Mouse (Mus musculus): Measurements from ENCODE around the gene Ascl2.

Gene Ascl2

DNA sequence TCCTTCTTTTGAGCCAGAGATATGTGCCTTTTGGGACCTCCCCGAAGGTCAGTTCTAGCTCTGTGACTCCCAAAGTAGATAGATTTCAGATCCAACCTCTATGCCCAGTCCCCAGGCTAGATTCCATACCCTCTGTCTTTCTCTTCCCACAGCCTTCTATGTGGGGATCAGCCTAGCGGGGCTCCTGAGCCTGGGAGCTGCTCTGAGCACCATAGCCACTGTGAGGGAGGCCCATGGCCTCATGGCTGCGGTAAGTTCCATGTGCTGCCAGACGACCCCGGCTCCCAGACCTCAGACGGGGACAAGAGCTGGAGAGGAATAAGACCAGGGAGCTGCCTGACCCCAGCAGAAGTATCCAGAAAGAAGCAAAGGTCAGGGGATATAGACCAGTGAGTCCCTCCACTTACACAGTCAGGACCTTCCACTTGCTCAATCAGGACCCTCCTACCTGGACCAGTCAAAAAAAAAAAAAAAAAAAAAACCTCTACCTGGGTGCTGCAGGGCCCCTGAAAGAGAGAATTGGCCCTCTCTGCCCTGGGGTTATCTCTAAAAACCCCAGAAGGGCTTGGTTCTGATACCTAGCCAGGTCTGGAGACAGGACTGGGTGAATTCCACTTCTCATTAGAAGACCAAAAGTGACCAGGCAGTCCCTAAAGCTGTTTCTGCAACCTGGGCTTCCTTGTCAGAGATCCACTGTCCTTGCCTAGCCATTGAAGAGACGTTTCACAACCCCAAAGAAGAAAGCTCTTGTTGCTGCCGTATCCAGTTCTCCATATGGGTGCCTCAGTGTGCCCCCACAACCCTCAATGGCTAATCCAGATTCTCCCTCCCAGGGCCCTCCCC, 37.9 kb upstream of the Ascl2 start:
- ChIA-PET POLR2A (interaction anchor here (0.5 to 14.6 kb wide), 63 partner anchors 9 to 461 kb away, joined by 3 to 599 read pairs (median 6); partner anchors contain the start of genes Cd81 (in 4 of the 4), Tssc4 (in 3 of the 4), Ascl2 (in 2 of the 4) and Cdkn1c (in 1 of the 4)), CTCF (interaction anchor here (0.6 to 4.8 kb wide), 43 partner anchors 8 to 1508 kb away, joined by 3 to 89 read pairs (median 6); partner anchors contain the start of genes Ascl2 (in 1 of the 4), Cd81 (in 1 of the 4), Cdkn1c (in 1 of the 4) and Tssc4 (in 1 of the 4))

DNA sequence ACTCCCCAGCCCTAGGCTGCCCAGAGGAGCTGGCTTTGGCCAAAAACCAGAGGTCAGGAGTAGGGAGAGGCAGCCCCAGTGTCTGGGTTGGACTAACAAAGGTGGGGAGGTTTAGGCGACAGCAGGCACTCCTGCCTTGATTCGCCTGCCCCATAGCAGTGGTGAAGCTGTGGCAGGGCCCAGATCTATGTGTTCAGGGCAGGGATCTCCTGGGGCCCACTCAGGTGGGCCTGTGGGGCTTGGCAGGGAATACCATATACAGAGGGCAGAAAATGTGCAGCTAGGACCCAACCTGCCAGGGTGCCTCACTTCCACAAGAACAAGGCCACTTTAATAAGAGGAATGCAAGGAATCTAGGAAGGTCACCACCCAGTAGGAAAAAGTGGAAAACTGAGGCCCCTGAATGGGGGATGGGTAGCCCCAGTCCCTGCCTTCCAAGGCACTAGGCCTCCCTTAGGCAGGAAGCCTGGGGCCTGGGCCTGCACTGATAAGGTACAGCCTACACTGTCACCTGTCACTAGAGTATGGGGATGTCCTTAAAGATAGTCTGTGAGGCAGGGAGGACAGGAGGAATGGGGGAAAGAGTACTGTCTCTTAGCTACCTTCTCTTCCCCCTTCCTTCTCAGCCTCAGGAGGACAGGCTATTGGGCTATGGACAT, 37.2 kb upstream of the Ascl2 start:
- POLR2A ChIA-PET, result interaction anchor here (0.5 to 14.6 kb wide), 35 partner anchors 7 to 461 kb away, joined by 3 to 599 read pairs (median 6); partner anchors contain the start of genes Cd81 (in 4 of the 4), Ascl2 (in 2 of the 4), Tssc4 (in 2 of the 4) and Cdkn1c (in 1 of the 4)
- CTCF ChIA-PET, result interaction anchor here (0.6 to 4.8 kb wide), 15 partner anchors 9 to 118 kb away, joined by 3 to 89 read pairs (median 6); partner anchors contain the start of gene Tssc4 (in 1 of the 4)

DNA sequence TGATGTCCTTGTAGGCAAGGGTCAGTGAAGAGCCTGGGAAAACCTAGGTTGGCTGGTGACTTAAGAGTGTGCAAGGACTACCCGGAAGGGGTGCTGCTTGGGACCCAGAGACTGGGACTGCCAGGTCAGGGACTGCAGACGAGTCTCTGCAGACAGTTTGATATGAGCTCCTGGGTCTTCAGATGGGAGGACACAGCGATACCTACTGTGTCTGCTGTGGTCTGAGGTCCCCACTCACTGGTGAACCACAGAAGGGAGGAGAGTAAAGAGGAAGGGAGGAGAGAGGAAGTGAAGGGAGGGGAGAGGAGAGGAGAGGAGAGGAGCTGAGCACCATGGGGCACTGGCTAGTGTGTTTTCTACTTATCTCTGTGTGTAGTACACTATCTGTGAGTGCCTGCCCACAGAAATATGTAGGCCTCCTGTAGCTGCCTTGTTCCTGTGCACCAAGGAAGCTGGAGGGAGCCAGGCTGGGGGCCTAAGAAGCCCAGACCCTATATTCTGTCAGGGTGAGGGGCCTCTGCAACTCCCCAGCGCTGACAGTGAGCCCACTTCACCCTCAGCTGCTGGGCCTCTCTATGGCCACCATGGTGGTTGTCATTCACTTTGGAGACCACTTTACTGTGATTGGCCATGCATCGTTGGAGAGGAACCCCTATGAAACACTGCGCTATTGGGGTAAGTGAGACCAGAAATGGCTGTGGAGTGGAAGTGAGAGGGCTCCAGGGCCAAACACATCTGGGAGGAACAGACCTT, 36.5 kb upstream of the Ascl2 start:
- CTCF ChIA-PET, result interaction anchor here in 3 of 4 experiments (0.8 to 4.8 kb wide), 7 partner anchors 9 to 111 kb away, joined by 3 to 33 read pairs (median 4); no protein-coding TSS in a partner anchor
- POLR2A ChIA-PET, result interaction anchor here (0.6 to 14.6 kb wide), 17 partner anchors 8 to 462 kb away, joined by 3 to 599 read pairs (median 6); partner anchors contain the start of genes Cd81 (in 3 of the 4), Tssc4 (in 2 of the 4) and Cdkn1c (in 1 of the 4)

DNA sequence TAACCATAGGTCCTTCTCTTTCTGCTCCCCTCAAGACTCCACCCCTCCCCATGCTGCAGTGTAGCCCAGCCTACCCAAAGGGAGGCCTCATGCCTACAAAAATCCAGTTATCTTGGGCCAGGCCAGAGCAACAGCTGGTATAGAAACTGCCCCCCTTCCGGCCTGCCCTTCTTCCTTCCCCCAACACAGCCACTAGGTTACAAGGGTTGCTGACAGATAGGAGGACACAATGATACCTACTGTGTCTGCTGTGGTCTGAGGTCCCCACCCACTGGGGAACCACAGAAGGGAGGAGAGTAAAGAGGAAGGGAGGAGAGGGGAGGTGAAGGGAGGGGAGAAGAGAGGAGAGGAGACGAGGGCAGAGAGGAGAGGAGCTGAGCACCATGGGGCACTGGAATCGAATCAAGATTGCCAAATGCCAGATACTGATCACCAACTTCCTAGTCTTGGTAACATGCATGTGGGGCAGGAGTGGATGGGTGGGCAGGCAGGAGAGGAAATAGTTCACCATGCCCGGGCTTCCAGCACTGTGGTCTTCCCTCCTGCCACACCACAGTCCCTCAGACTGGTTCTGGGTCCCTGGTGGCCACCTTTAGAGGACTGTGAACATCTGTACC, 35.8 kb upstream of the Ascl2 start, which contains the start of gene Tspan32:
Tspan32 (plus strand) TSS at position 320 of the 617 bp plus-strand sequence.
- CTCF ChIA-PET, result interaction anchor here in 2 of 4 experiments (0.8 to 4.8 kb wide), 4 partner anchors 8 to 110 kb away, joined by 3 to 33 read pairs (median 6); no protein-coding TSS in a partner anchor

DNA sequence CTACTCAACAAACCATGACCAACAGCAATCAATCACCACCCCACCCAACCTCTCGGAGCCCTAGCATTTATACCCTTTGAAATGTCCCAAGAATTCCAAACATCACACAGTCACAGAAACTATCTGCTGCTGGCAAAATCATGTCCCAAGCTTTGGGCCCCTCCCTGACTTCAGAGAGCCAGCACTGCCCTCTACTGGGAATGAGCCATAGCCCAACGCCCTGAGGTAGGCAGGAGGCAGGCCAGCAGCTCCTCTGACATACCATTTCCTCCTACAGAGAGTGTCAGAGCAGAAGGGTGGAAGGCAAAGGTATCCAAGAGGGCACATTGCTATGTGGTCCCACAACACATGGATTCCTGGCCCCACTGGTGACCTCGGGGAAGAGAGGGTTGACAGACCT, 33.6 kb upstream of the Ascl2 start:
- CTCF ChIA-PET, result interaction anchor here (0.7 to 3.2 kb wide), 15 partner anchors 11 to 265 kb away, joined by 3 to 29 read pairs (median 4); no protein-coding TSS in a partner anchor

More for the DNA sequence above, 35.8 kb upstream of the Ascl2 start, which contains the start of gene Tspan32:
- POLR2A ChIA-PET, result interaction anchor here in 2 of 4 experiments (1.9 to 14.6 kb wide), 6 partner anchors 8 to 82 kb away, joined by 5 to 599 read pairs (median 56); partner anchors contain the start of genes Cd81 (in 2 of the 2) and Tssc4 (in 2 of the 2)

DNA sequence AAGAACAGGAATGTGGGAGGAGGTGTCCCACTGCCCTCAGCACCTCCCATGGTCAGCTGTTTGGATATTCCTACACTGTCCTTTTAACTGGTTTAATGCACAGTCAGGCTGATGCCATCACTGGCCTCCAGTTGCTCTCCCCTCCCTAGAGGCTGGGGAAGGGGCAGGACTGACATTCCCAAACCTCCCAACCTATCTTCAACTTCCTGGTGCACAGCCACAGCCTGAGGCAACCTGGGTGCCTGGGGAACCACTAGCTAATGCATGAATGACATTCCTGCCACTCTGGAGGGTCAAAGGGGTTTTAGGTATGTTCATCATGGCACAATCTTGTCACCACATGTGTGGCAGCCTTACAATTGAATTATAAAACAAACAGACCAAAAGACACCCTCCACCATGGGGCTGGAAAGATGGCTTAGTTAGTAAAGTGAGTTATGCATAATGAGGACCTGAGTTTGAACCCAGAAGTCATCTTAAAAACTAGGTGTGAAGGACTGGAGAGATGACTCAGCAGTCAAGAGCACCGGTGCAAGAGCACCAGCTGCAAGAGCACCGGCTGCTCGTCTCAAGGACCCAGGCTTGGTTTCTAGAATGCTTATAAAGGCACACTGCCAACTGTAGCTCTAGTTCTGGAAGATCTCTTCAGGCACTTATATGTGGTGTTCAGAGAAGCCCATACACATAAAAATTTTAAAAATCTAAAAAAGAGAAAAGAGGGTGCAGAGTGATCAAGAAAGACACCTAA, 28.5 kb upstream of the Ascl2 start:
- ChIA-PET POLR2A (interaction anchor here (0.7 to 4.6 kb wide), 13 partner anchors 8 to 272 kb away, joined by 3 to 31 read pairs (median 4); partner anchors contain the start of genes Cd81 (in 2 of the 4), Tspan32 (in 1 of the 4) and Tssc4 (in 1 of the 4)), CTCF (interaction anchor here in 3 of 4 experiments (0.6 to 3.0 kb wide), 3 partner anchors 10 to 483 kb away, joined by 6 to 11 read pairs (median 11); no protein-coding TSS in a partner anchor)

More for the DNA sequence above, 33.6 kb upstream of the Ascl2 start:
- POLR2A ChIA-PET, result interaction anchor here in 3 of 4 experiments (0.9 to 4.1 kb wide), 11 partner anchors 9 to 503 kb away, joined by 3 to 17 read pairs (median 5); partner anchors contain the start of gene Cd81 (in 3 of the 3)

DNA sequence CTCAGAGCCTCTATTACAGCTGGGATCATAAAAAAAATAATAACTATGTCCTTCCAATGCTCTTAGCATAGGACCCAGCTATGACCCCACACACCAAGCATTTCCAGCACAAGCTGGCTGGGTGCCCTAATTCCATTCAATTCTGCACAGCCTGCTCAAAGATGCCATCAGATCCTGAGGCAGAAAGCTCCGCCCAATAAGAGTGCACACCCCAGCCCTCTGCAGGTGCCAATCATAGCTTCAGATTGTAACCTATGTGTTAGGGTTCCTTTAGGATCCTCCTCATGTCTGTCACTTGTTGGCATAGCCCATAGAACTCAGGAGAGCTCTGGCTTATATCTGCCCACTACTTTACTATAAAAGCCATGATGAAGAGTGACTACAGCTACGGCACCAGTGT, 27.9 kb upstream of the Ascl2 start:
- POLR2A ChIA-PET, result interaction anchor here in 3 of 4 experiments (0.9 to 4.6 kb wide), 9 partner anchors 9 to 72 kb away, joined by 3 to 31 read pairs (median 5); partner anchors contain the start of genes Cd81 (in 2 of the 3), Tspan32 (in 1 of the 3) and Tssc4 (in 1 of the 3)
- CTCF ChIA-PET, result interaction anchor here in 3 of 4 experiments (1.0 to 3.0 kb wide), 4 partner anchors 8 to 78 kb away, joined by 3 to 11 read pairs (median 8); no protein-coding TSS in a partner anchor

DNA sequence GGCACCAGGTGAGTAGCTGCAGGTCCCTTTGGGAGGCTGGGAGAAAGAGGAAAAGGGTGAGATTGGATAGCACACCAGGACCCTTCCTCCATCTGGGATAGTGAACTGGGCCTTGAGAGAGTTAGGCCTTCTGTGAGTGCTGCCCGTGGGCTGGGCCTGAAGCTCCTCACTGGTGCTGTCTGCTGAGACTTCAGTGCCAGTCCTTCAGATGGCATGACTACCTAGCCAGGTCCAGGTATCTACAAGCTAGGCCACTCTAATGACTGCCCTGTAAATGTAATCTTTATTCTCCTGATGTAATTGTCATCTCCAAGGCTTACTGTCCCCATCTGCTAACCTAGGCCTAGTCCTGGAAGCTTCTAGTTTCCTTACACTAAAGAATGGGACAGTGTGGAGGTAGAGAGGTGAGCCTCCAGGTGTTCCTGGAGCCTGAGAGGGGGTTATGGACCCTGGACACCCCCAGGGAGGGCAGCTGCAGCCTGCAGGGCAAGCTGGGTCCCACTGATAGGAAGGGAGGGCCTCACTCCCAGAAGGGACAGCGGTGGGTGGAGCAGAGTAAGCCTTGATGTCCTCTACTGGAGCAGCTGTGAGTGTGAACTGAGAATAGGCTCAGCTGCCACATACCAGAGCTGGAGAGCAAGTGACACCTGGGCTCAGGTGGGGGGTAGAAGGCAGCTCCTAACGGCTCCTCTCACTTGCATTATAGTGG, 26.7 kb upstream of the Ascl2 start:
- ChIA-PET CTCF (interaction anchor here (0.8 to 3.0 kb wide), 9 partner anchors 10 to 91 kb away, joined by 3 to 11 read pairs (median 3); no protein-coding TSS in a partner anchor), POLR2A (interaction anchor here (0.5 to 4.6 kb wide), 11 partner anchors 12 to 242 kb away, joined by 3 to 31 read pairs (median 4); partner anchors contain the start of genes Cd81 (in 1 of the 4), Tspan32 (in 1 of the 4) and Tssc4 (in 1 of the 4))

DNA sequence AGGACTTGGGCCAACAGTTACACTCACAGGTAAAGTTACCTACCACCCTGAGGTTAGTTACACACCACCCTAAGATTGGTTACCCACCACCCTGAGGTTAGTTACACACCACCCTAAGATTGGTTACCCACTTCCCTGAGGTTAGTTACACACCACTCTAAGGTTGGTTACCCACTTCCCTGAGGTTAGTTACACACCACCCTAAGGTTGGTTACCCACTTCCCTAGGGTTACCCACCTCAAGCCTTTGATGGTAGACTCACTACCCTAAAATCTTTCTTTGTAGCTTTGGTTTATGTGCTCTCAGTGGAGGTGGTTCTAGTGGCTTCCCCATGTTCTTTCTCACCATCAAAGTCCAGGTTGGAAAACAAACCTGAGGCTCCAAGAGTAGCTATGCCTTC, 25.9 kb upstream of the Ascl2 start:
- POLR2A ChIA-PET, result interaction anchor here in 2 of 4 experiments (0.5 to 4.6 kb wide), 6 partner anchors 13 to 100 kb away, joined by 3 to 31 read pairs (median 14); partner anchors contain the start of genes Cd81 (in 1 of the 2) and Tspan32 (in 1 of the 2)
- CTCF ChIA-PET, result interaction anchor here in 3 of 4 experiments (0.8 to 3.0 kb wide), 5 partner anchors 13 to 91 kb away, joined by 3 to 11 read pairs (median 3); no protein-coding TSS in a partner anchor

DNA sequence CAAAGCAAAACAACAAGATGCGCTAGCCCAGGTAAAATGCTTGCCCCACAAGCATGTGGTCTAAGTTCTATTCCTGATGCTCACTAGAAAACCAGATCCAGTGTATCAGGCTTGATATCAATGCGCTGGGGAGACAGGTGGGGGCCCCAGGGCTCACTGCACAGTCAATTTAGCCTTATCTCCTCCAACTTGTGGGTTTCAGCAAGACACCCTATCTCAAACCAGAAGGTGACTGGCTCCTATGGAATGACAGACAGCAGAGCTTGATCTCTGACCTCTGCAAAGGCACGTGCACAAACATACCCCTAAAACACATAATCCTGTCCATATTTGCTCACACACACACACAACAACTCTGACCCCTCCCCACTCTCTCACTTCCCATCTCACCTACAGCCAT, 18.7 kb upstream of the Ascl2 start:
- ChIA-PET POLR2A (interaction anchor here in 2 of 4 experiments (0.9 to 3.7 kb wide), 5 partner anchors 10 to 83 kb away, joined by 3 to 18 read pairs (median 4); partner anchors contain the start of gene Cd81 (in 1 of the 2)), CTCF (interaction anchor here in 2 of 4 experiments (0.7 to 0.9 kb wide), 2 partner anchors 21 to 69 kb away, joined by 4 read pairs; no protein-coding TSS in a partner anchor)

DNA sequence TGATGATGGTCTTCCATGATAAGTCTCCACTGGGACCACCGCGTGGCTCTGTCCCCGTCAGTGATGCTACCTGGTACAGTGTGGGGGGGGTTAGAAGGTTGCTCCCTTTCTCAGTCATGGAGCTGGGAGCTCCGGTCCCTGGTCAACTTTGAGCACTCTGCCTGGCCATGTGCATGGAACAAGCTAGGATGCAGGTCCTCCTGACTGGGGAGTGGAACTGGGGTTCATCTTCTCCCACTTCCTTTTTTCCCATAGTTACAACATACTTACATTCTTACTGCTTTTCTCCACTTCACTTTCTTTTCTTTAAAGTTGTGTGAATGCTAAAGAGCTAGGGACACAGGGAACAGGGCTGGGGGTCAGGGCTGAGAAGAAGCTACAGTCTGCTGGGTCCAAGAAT, 16.1 kb upstream of the Ascl2 start:
- ChIA-PET POLR2A (interaction anchor here in 3 of 4 experiments (0.6 to 3.7 kb wide), 6 partner anchors 13 to 68 kb away, joined by 3 to 18 read pairs (median 4); partner anchors contain the start of gene Cd81 (in 2 of the 3)), CTCF (interaction anchor here in 1 of 4 experiments (0.7 to 1.0 kb wide), 2 partner anchors 102 to 169 kb away, joined by 3 read pairs; no protein-coding TSS in a partner anchor)

DNA sequence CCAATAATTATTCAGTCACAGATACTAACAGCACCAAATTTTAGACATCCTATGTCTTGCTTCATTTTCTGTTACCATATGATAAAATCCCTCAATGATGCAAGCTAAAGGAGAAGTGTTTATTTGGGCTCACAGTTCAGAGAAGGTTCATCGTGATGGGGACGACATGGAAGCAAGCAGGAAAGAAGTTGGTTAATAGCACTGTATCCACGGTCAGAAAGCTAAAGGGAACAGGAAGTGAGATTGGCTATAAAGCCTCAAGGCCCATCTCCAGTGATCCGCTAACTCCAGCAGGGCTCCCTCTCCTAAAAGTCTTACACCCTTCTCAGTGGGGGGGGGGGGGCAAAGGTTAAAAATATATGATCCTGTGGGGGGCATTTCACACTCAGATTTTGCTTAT, 12.8 kb upstream of the Ascl2 start:
- CTCF ChIA-PET, result interaction anchor here in 1 of 4 experiments (0.9 kb wide), 1 partner anchor 13 kb away, joined by 3 read pairs; the partner anchor contains the start of gene Ascl2
- POLR2A ChIA-PET, result interaction anchor here in 2 of 4 experiments (0.5 to 2.1 kb wide), 6 partner anchors 11 to 83 kb away, joined by 3 to 10 read pairs (median 4); partner anchors contain the start of gene Ascl2 (in 1 of the 2)

DNA sequence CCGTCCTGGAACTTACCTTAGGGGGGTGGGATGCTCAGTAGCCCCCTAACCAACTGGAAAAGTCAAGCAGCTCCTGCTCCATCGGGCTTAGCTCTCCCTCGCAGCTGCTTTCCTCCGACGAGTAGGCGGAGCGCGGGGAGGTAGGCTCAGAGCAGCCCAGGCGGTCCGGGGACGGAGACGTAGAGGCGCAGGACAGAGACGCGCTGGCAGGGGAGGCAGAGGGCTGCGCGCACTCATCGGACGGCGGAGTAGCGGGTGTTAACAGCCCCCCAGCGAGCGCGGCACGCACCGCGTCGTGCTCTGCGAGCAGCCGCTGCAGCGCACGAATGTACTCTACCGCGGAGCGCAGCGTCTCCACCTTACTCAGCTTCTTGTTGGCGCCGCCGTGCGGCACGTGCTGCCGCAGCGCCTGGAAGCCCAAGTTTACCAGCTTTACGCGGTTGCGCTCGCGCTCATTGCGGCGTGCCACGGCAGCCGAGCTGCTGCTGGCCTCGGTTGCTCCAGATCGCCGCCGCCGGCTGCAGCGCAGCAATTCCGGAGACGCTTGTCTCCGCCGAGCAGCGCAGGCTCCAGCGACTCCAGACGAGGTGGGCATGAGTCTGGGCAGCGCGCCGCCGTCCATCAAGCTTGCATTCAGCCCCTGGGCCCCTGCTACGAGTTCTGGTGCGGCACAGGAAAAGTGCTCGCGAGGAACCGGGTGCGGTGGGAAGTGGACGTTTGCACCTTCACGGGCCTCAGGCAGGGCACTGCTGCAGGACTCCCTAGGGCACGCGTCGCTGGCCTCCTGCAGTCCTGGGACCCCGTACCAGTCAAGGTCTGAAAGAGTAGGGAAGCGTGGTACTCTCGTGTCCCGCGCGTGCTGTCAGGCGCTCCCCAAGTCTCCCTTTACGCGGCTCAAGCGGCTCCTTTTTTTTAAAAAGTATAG, 918 bp downstream of the Ascl2 start:
- CTCF ChIA-PET, result interaction anchor here in 3 of 4 experiments (0.6 to 2.6 kb wide), 17 partner anchors 14 to 506 kb away, joined by 3 to 12 read pairs (median 3); no protein-coding TSS in a partner anchor
- POLR2A ChIA-PET, result interaction anchor here (0.6 to 5.7 kb wide), 28 partner anchors 9 to 357 kb away, joined by 3 to 29 read pairs (median 4); partner anchors contain the start of genes Cd81 (in 2 of the 4) and Tssc4 (in 1 of the 4)

Data from embryonic stem cell, embryonic (primary cell).